Mouse (Mus musculus) frontal cortex, postnatal 14 days (tissue): ENCODE data around the gene Idnk.

Experiments
- DNase-seq, 2 experiments: peaks; one replicate each; pipeline ENCODE4 v3.0.0; 2022; ENCODE audit warnings: low spot score in 2 of 2

Gene Idnk

DNA sequence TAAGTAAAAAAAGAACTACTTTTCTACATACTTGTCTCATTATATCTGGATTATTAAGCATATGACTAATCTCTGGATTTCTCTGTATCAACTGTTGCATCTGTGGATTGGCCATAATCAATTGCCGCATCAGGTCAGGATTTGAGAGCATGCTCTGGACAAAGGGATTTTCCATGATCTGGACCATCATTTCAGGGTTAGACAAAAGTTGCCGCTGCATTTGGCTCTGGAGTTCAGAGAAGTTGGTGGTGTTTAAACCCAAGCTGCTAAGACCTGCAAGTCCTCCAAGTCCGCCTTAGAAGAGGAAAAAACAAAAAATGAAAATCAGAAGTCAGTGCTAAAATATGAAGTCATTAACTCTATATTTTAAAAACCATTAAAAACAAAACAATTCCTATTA is 35.8 kb downstream of the Idnk start:
- DNase-seq: no peak

DNA sequence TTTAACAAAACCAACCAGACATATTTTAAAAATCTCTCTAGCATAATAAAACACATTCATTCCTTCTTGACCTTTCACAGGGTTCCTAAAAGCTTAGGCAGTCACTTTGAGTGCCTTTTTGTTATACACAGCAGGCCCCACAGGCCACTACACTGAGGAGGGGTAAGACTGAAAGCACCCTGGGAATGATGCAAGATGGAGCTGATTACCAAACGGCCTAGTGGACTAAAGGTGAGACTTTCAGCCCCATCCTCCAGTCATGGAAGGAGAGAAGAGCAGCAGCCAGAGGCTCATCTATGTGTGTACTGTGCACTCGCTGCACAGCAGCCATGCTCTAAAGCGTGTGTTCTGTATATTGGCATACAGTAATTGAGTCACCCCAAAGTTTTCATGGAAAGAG is 37.5 kb downstream of the Idnk start:
- no peak for DNase-seq

DNA sequence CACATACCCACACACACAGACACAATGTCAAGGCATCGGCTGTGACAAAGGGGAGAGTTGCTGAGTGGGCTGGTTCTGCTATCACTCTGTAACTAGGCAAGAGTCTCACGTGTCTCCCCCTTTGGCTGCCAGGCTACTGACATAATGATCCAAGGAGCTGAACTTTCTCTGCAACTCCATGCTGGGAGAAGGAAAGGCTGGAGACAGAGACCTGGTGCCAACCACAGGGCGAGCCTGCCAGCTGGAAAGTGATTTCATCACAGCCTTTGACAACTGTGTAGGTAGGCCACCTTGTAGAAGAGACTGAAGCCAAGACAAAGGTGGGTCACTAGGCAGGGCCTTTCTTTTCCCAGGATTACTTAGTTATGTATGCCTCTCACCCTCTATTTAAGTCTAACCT is 39.8 kb downstream of the Idnk start:
- DNase-seq: no peak

DNA sequence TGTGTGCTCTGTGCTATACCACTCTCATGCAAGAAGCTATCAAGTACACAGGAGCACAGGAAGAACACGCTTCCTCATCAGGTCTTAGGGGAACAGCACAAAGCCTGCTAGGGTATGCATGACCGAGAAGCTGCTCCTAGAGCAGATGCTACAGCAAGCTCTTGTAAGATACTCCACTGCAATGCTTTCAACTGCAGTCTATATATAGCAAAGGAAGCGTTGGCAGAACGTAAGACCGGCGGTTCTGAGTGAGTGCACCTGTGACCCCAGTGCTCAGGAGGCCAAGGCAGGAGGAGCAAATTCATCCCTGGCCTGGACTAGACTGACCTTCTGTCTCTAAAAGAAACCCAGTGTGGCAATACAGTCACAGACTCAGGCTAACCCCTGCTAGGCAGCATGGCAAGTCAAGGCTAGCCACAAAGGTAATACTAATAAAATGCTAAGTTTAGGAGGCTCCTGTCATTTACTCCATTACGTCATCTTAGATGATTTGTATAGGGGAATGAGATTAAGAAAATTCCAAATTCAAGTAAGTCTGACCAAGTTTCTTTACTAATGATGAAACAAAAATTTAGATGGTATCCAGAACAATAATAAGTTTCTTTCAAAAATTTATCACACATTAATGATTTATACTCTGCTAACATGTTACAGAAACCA is 40.7 kb downstream of the Idnk start:
- DNase-seq: no peak

DNA sequence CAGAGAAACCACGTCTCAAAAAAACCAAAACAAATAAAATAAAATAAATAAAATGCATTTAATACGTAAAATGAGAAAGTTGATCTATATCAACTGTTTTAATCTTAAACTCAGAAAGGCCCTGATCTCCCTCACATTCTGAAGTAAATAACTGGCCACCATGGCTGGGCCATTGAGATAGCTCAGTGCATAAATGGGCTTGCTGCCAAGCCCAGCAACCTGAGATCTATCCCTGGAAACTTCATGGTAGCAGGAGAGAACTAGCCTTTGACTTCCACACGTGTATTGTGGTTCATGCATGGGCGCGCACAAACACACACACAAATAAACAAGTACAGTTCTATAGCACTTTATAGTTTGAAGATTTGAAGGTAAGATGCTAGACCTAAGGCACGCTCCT is 43.9 kb downstream of the Idnk start:
- no peak for DNase-seq

DNA sequence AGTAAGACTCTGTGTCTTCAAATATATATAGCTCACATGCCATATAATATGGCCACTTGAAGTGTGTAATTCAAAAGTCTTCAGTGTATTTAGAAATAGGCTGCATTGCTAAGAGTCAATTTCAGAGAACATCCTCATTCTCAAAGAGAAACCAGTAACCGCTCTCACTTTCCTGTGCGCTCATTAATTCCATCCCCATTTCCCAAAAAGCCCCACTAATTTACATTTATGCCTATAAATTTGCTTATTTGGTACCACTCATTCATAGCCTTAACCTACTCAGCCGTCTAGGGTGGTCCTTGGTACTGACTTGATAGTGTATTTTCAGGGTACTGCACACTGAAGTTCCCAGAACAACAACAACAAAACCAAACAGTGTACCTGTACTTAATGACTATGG is 44.5 kb downstream of the Idnk start:
- no peak for DNase-seq

DNA sequence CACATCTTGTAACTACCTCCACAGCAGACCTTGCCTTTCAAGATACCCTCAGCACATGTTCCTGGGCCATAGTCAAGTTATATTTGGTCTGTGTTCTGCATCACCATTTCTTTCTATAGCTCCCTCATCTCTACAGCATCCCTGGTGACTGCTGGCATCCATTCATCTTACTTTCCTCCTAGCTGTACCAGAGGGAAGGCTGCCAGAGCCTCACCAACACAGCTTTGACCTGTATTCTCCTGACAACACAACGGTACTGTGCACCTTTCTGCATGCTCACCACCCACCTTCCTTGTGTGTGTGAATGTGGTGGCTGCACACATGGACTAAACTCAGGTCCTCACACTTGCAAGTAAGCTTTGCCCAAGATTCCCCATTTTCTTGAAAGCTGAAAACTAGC is 45.5 kb downstream of the Idnk start:
- no peak for DNase-seq

DNA sequence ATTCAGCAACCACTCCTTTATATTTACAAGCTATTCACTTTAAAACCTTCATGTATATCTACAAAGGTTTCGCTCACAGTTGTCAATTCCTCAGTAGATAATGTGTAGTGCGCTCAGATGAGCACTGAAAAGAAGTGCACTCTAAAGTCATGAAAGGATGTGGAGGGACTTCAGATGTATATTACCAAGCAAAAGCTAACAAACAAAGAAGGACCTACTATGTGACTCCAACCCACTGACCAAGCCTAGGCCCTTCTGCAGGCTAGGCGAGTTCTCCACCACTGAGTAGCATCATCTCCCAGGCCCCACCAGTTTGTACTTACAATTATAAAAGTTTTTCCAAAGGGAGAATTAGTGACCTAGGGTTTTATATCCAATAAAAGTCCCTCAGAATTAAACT is 46.8 kb downstream of the Idnk start:
- DNase-seq: no peak

DNA sequence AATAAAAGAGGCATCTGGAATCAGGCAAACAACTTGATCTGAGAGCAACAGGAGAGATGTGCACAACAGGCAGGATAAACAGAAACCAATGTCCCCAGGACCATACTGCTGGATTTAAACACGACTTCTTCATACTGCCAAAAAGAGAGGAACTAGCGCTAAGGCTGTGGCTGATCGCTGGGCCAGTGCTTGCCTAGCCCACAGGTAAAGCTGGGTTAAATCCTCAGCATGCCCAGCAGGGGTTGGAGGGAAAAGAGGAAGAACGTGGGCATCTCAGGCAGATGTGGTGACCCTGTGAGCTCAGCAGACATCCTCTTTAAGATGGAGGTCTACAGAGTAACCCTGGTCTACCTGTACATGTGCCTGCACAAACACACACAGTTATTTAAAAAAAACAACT is 47.5 kb downstream of the Idnk start:
- DNase-seq: no peak

DNA sequence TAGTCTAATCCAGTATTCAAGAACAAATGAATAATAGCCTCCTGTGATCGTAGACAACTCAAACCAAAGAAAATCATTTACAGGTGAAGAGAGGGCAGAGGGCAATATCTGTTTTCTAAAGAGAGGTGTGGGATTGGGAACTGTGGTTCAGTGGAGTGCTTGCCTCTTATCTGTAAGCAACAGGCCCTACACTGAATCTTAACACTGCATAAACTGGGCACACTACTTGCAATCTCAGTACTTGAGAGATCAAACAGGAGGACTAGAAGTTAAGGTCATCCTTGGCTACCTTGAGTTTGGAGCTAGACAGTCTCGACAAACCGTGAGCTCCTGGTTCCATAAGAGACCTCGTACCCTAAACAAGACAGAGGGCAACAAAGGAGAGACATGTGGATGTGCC is 48.6 kb downstream of the Idnk start:
- no peak for DNase-seq

DNA sequence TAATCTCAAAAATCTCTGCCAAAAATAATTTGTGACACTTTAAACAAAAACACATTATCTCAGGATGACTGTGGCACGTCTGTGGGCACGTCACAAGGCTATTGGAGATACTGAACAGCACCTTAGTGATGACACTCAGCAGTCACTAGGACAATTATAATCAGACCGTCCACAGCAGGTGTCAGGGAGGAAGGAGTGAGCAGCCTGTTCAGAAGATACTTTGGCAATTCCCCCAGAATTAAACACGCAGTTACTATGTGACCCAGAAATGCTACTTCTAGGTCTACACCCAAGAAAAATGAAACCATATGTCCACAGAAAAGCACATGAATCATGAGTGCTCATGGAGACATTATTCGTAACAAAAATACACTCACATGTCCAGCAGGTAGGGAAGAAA is 53.0 kb downstream of the Idnk start:
- DNase-seq: no peak

DNA sequence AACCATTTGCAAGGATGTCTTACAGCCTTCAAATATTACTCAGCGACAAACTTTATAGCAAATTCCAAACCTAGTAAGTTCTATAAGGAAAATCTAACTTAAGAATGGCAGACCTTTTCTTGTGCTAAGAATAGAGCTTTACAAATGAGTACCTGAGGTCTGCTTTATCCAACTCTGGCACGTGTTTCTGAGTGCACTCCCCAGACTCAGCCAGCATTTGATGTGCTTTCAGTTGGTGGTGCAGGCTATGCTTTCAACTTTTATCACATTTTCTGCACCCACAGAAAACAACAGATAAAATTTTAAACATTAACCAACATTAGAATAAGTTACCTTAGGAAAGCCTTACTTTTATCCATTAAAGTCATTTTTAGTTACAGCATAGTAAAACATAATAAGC is 55.1 kb downstream of the Idnk start:
- DNase-seq: no peak

DNA sequence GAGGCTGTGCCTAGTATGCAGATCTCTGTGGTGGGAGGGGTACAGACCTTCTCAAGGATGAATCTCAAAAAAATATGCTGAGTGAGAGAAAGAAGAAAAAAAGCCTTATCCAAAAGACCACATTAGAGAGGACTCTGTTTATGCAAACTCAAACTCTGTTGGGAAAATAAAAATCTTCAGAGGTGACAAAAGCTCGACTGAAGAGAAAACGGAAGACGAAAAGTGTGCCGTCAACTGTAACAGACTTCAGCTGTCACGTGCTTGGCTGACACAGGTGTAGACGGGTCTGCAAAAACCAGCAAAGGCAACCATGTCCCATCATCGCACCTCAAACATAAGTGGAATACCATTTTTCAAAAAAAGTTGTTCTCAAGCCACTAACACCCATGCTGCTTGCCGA is 56.4 kb downstream of the Idnk start:
- DNase-seq: no peak
